Mouse (Mus musculus) ES-Bruce4 (cell line): ENCODE measurements around the gene Chst12. TPM values are rescaled to one million over a fixed set of nuclear protein-coding genes. Genes with fewer than 3 reads are reported as not detected.

Experiments
- H3K27ac ChIP-seq: 2 replicates; pipeline ENCODE4 v1.5.1; 2012; ENCODE audit warnings: low read length, inconsistent platforms; ENCODE audit not compliant: insufficient read depth
- H3K27me3 ChIP-seq: 2 replicates; pipeline ENCODE4 v1.6.1; 2012; ENCODE audit warnings: mild to moderate bottlenecking, low read length, inconsistent platforms; ENCODE audit not compliant: control insufficient read depth, poor library complexity, insufficient read depth, severe bottlenecking
- H3K36me3 ChIP-seq: 2 replicates; pipeline ENCODE4 v1.6.1; 2012; ENCODE audit warnings: inconsistent platforms, mild to moderate bottlenecking, low read length, moderate library complexity; ENCODE audit not compliant: control insufficient read depth, poor library complexity, insufficient read depth, severe bottlenecking
- H3K4me1 ChIP-seq: one replicate; pipeline ENCODE4 v1.8.1; 2011; ENCODE audit warnings: low read length; ENCODE audit not compliant: control insufficient read depth, insufficient read depth
- H3K4me3 ChIP-seq: 2 replicates; pipeline ENCODE4 v1.5.1; 2011; ENCODE audit warnings: low read depth, mild to moderate bottlenecking, low read length
- H3K9ac ChIP-seq: 2 replicates; pipeline ENCODE4 v1.6.1; 2012; ENCODE audit warnings: low read depth, mild to moderate bottlenecking, inconsistent platforms; ENCODE audit not compliant: poor library complexity, severe bottlenecking
- H3K9me3 ChIP-seq: replicated peaks from 2 replicates; pipeline ENCODE4 v1.6.1; 2012; ENCODE audit warnings: mild to moderate bottlenecking, low read length, inconsistent platforms; ENCODE audit not compliant: control insufficient read depth, poor library complexity, insufficient read depth, severe bottlenecking
- CTCF ChIP-seq: IDR thresholded peaks from one replicate; pipeline ENCODE4 v1.8.1; 2011; ENCODE audit warnings: low read depth, low read length
- EP300 ChIP-seq: IDR thresholded peaks from 2 replicates; pipeline ENCODE4 v1.6.1; 2011; ENCODE audit warnings: low read depth, low read length; ENCODE audit not compliant: insufficient read depth
- POLR2A ChIP-seq: IDR thresholded peaks from one replicate; pipeline ENCODE4 v1.8.1; 2011; ENCODE audit warnings: low read length; ENCODE audit not compliant: insufficient read depth
- polyA plus RNA-seq: library from polyadenylated mRNA; stranded (reverse); fragments of >200 nt; gene quantifications from 2 replicates; pipeline ENCODE4 v1.2.4, GENCODE M21; 2011; ENCODE audit warnings: low read depth; ENCODE audit not compliant: missing spikeins, insufficient read depth, insufficient read length

Chst12 gene
- polyA plus RNA-seq, 1 experiment, result 18.5 TPM

- no peaks in the 10 kb centered on the region for H3K36me3 ChIP-seq
- H3K9ac ChIP-seq, result no peak overlapping the region
- H3K4me3 ChIP-seq, result no peak overlapping the region
- no peaks in the 10 kb centered on the region for H3K27me3 ChIP-seq
- H3K9me3 ChIP-seq, result no peaks in the 10 kb centered on the region
- H3K4me1 ChIP-seq, result no peaks in the 10 kb centered on the region
- H3K27ac ChIP-seq, result no peak overlapping the region
- no peak for TF ChIP-seq CTCF
- no peak for TF ChIP-seq EP300
Observed at GRCm38 (mm10) chr5:140553719-140554118, 48.4 kb downstream of the Chst12 start.

- Histone ChIP-seq H3K27ac (no peak overlapping the region), H3K27me3 (no peaks in the 10 kb centered on the region), H3K4me1 (no peaks in the 10 kb centered on the region), H3K4me3 (no peak overlapping the region), H3K9ac (no peak overlapping the region), H3K36me3 (no peaks in the 10 kb centered on the region), H3K9me3 (no peaks in the 10 kb centered on the region)
- TF ChIP-seq POLR2A (no peak), CTCF (no peak), EP300 (no peak)
Observed at GRCm38 (mm10) chr5:140556859-140557258, 51.5 kb downstream of the Chst12 start.

DNA sequence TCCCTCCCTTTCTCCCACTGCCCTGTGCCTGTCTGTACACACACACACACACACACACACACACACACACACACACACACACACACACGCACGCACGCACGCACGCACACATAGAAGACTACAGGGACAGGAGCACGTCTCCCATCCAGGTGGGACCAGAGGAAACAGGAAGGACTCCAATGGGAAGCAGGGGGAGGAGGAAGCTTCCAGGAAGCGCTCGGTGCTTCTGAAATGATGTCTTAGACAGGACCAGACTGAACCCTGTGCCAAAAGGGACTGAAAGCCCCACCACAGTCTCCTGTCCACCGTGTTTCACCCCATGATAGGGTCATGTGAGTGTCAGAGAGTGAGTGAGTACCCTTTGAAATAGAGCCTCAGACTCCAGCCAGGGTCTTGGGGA lies 57.3 kb downstream of the Chst12 start:
- H3K27ac ChIP-seq, result no peak overlapping the region
- TF ChIP-seq EP300 (no peak), CTCF (no peak), POLR2A (no peak)
- no peaks in the 10 kb centered on the region for H3K27me3 ChIP-seq
- H3K9ac ChIP-seq, result no peak overlapping the region
- no peaks in the 10 kb centered on the region for H3K36me3 ChIP-seq
- peaks cover 9% of the 10 kb centered on the region for H3K4me1 ChIP-seq
- H3K4me3 ChIP-seq, result no peak overlapping the region
- no peaks in the 10 kb centered on the region for H3K9me3 ChIP-seq

DNA sequence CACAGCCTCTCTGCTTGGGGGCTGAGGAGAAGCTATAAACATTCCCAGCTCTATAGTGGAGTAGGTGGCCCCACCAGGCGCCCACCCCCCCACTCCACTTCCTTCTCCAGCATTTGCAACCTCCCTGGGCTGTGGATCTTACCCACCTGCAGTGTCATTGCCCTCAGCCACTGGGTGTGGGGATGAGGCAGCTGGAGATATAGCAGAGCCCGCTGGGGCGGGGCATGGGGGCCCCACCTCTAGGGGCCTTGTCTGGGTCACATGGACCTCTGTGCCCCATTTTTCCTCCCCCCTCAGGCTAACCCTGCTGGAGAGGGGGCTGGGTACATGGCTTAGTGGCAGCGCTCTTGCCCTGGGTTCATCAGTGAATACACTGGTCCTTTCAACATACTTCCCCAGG lies 59.5 kb downstream of the Chst12 start, which contains the start of gene Grifin:
Gene Grifin (minus strand): TSS at position 176 of the 400 bp plus-strand sequence.
- no peaks in the 10 kb centered on the region for H3K27me3 ChIP-seq

GRCm38 (mm10) chr5:140565451-140565850 lies 60.1 kb downstream of the Chst12 start:
- no peak overlapping the region for H3K4me3 ChIP-seq
- H3K27ac ChIP-seq, result no peak overlapping the region
- H3K36me3 ChIP-seq, result no peaks in the 10 kb centered on the region
- TF ChIP-seq EP300, result no peak
- no peak for TF ChIP-seq CTCF
- TF ChIP-seq POLR2A, result no peak
- no peaks in the 10 kb centered on the region for H3K27me3 ChIP-seq
- no peaks in the 10 kb centered on the region for H3K9me3 ChIP-seq
- H3K9ac ChIP-seq, result no peak overlapping the region
- H3K4me1 ChIP-seq, result peaks cover 13% of the 10 kb centered on the region

More for the DNA sequence above, 59.5 kb downstream of the Chst12 start, which contains the start of gene Grifin:
- Histone ChIP-seq H3K4me3 (no peak within 1 kb of the TSS), H3K9me3 (no peaks in the 10 kb centered on the region), H3K4me1 (peaks cover 13% of the 10 kb centered on the region), H3K36me3 (no peaks in the 10 kb centered on the region), H3K9ac (no peak within 1 kb of the TSS), H3K27ac (no peak within 1 kb of the TSS)
- TF ChIP-seq EP300 (no peak), POLR2A (no peak), CTCF (no peak)

- H3K4me3 ChIP-seq, result no peak overlapping the region
- H3K4me1 ChIP-seq, result peaks cover 13% of the 10 kb centered on the region
- H3K9ac ChIP-seq, result no peak overlapping the region
- TF ChIP-seq POLR2A, result no peak
- TF ChIP-seq CTCF, result peak; percentile 74
- 0 out of 2 replicates have a peak, but pooled peaks have one; percentile 48 for TF ChIP-seq EP300
- no peaks in the 10 kb centered on the region for H3K9me3 ChIP-seq
- H3K27me3 ChIP-seq, result no peaks in the 10 kb centered on the region
- no peak overlapping the region for H3K27ac ChIP-seq
- no peaks in the 10 kb centered on the region for H3K36me3 ChIP-seq
Observed at GRCm38 (mm10) chr5:140565856-140566255, 60.5 kb downstream of the Chst12 start.
